In genomic region chr13:98206546-98206870, GRCm38 (mm10) we compare ENCODE assay signal across 9 mouse cellular contexts. TPM values are rescaled to one million over a fixed set of nuclear protein-coding genes. Genes with fewer than 3 reads are reported as not detected.
DNase-seq lines count a peak whose midpoint lies in the region; ATAC-seq lines count a peak whose summit lies in the region.
"Had no signal": no experiment of that assay in that cellular context is flagged by ENCODE, and none has a peak within 500 bp of the region (broad histone marks: within the 10 kb centered on the region; RNA-seq: fewer than 3 reads in every experiment).

No protein-coding gene starts in this region.

- peak overlapping the region; percentile 76 for H3K9ac ChIP-seq in heart, embryonic 16.5 days (ENCODE audit: low read length)
- H3K9ac ChIP-seq in hindbrain, embryonic 14.5 days: peak overlapping the region; percentile 81
- peak overlapping the region; percentile 76 for H3K9ac ChIP-seq in midbrain, embryonic 14.5 days (replicated peaks; ENCODE audit: low read length)

- no peaks in the 10 kb centered on the region; the same call in 1 of the 2 replicates for H3K27me3 ChIP-seq in heart, embryonic 16.5 days (ENCODE audit: control insufficient read depth, insufficient read depth, low read length)
- peaks cover 4% of the 10 kb centered on the region; the same call in 1 of the 2 replicates for H3K27me3 ChIP-seq in hindbrain, embryonic 14.5 days (ENCODE audit: control insufficient read depth, insufficient read depth, low read length)
- no peaks in the 10 kb centered on the region for H3K27me3 ChIP-seq in midbrain, embryonic 14.5 days (ENCODE audit: control insufficient read depth, insufficient read depth, low read length)

- no peak for DNase-seq in heart, postnatal 14 days
- DNase-seq in hindbrain, embryonic 14.5 days (ENCODE audit: low spot score): no peak
- DNase-seq in midbrain, embryonic 14.5 days: no peak
- no peak for DNase-seq in left cerebral cortex, postnatal 36 days (ENCODE audit: low spot score in 2 of 2)
- DNase-seq in left cerebral cortex, adult 8-10 months (ENCODE audit: low spot score in 2 of 2): no peak
- no peak for DNase-seq in thymus, postnatal 36 days

- peaks cover 4% of the 10 kb centered on the region; the same call in 1 of the 2 replicates for H3K9me3 ChIP-seq in heart, embryonic 16.5 days (replicated peaks; ENCODE audit: control insufficient read depth, low read length)
- no peaks in the 10 kb centered on the region for H3K9me3 ChIP-seq in hindbrain, embryonic 14.5 days (ENCODE audit: control insufficient read depth, low read length)
- no peaks in the 10 kb centered on the region for H3K9me3 ChIP-seq in midbrain, embryonic 14.5 days (ENCODE audit: control insufficient read depth, low read length)

- peak overlapping the region; percentile 95 for H3K4me2 ChIP-seq in heart, embryonic 16.5 days (ENCODE audit: low read depth, low read length)
- H3K4me2 ChIP-seq in hindbrain, embryonic 14.5 days (replicated peaks): peak overlapping the region; percentile 95
- peak overlapping the region; percentile 98 for H3K4me2 ChIP-seq in midbrain, embryonic 14.5 days (ENCODE audit: low read length)

- 2% methylated on average over 13 of the region's 13 CpGs for WGBS in heart, embryonic 16.5 days
- 3% methylated on average over 13 of the region's 13 CpGs for WGBS in hindbrain, embryonic 14.5 days
- 2% methylated on average over 13 of the region's 13 CpGs for WGBS in midbrain, embryonic 14.5 days

- peak overlapping the region; percentile 63 for H3K27ac ChIP-seq in heart, embryonic 16.5 days (ENCODE audit: low read length)
- peak overlapping the region; percentile 71 for H3K27ac ChIP-seq in hindbrain, embryonic 14.5 days
- peak overlapping the region; percentile 49; the same call in 1 of the 2 replicates for H3K27ac ChIP-seq in midbrain, embryonic 14.5 days (replicated peaks; ENCODE audit: low read depth, low read length)

- intact Hi-C loops in heart, postnatal 14 days (cut with DNase I): loop anchor here (5.0 kb wide), 2 partner anchors 74 to 174 kb away; no protein-coding TSS in a partner anchor
- intact Hi-C loops in left cerebral cortex, postnatal 36 days (cut with DNase I): no loop called here

- H3K4me1 ChIP-seq in heart, embryonic 16.5 days (ENCODE audit: control insufficient read depth, insufficient read depth, low read length): peaks cover 8% of the 10 kb centered on the region
- H3K4me1 ChIP-seq in hindbrain, embryonic 14.5 days (replicated peaks; ENCODE audit: control insufficient read depth, insufficient read depth, low read length): 0 out of 2 replicates have a peak, but pooled peaks cover 5% of the 10 kb centered on the region
- 0 out of 2 replicates have a peak, but pooled peaks cover 9% of the 10 kb centered on the region for H3K4me1 ChIP-seq in midbrain, embryonic 14.5 days (ENCODE audit: control insufficient read depth, insufficient read depth, low read length)

- H3K4me3 ChIP-seq in heart, embryonic 16.5 days (ENCODE audit: low read length): peak overlapping the region; percentile 76
- H3K4me3 ChIP-seq in hindbrain, embryonic 14.5 days (replicated peaks; ENCODE audit: low read length): peak overlapping the region; percentile 53
- peak overlapping the region; percentile 63 for H3K4me3 ChIP-seq in midbrain, embryonic 14.5 days (replicated peaks; ENCODE audit: low read depth, low read length)

- no peak for ATAC-seq in heart, embryonic 16.5 days (replicated peaks; ENCODE audit: extremely low read depth, insufficient read depth, low FRiP score)
- peak; percentile 81 for ATAC-seq in common myeloid progenitor, adult 5-6 weeks (replicated peaks; ENCODE audit: low read depth, poor library complexity, severe bottlenecking)
- ATAC-seq in hindbrain, embryonic 14.5 days (ENCODE audit: low FRiP score): no peak
- no peak for ATAC-seq in midbrain, embryonic 14.5 days (ENCODE audit: low FRiP score, low TSS enrichment)

- H3K36me3 ChIP-seq in heart, embryonic 16.5 days (ENCODE audit: control insufficient read depth, insufficient read depth): no peaks in the 10 kb centered on the region
- no peaks in the 10 kb centered on the region for H3K36me3 ChIP-seq in hindbrain, embryonic 14.5 days (replicated peaks; ENCODE audit: control insufficient read depth, insufficient read depth)
- H3K36me3 ChIP-seq in midbrain, embryonic 14.5 days (ENCODE audit: control insufficient read depth, insufficient read depth, low read length): no peaks in the 10 kb centered on the region

RNA-seq across cellular contexts. Expression of gene Arhgef28, which starts 0.3 kb away (rescaled TPM):
- polyA plus RNA-seq in heart, embryonic 16.5 days (2015; fragmentation: Nextera tagmentation; extraction: Ambion mirVana): 10.3 and 13.6 TPM in 2 replicates
- 1 to 10 TPM; 6.5 to 6.9 TPM for total RNA-seq in heart, postnatal 14 days (2021)
- 4.1 and 5.3 TPM in 2 replicates for total RNA-seq in common myeloid progenitor, adult 5-6 weeks (2017)
- 26.1 and 28.5 TPM in 2 replicates for polyA plus RNA-seq in hindbrain, embryonic 14.5 days (2014; fragmentation: Nextera tagmentation; extraction: Ambion mirVana)
- polyA plus RNA-seq in midbrain, embryonic 14.5 days (2014; fragmentation: Nextera tagmentation; extraction: Ambion mirVana): 21.1 and 22.0 TPM in 2 replicates
- 10 to 100 TPM; 33.0 to 40.7 TPM for total RNA-seq in left cerebral cortex, postnatal 36 days (2021)
- 10 to 100 TPM; 29.5 to 41.9 (median 34.7) TPM for total RNA-seq in left cerebral cortex, adult 8-10 months (2022)
- total RNA-seq: MEL had no signal

RNA-seq across cellular contexts. Expression of gene Utp15, which starts 56.3 kb away (rescaled TPM):
- 15.7 and 17.2 TPM in 2 replicates for polyA plus RNA-seq in heart, embryonic 16.5 days (2015; fragmentation: Nextera tagmentation; extraction: Ambion mirVana)
- total RNA-seq in heart, postnatal 14 days (2021): 1 to 10 TPM; 6.8 TPM
- total RNA-seq in common myeloid progenitor, adult 5-6 weeks (2017): 47.2 and 52.2 TPM in 2 replicates
- polyA plus RNA-seq in hindbrain, embryonic 14.5 days (2014; fragmentation: Nextera tagmentation; extraction: Ambion mirVana): 26.9 and 30.3 TPM in 2 replicates
- 27.5 and 35.1 TPM in 2 replicates for polyA plus RNA-seq in midbrain, embryonic 14.5 days (2014; fragmentation: Nextera tagmentation; extraction: Ambion mirVana)
- 10 to 100 TPM; 19.5 to 21.2 TPM for total RNA-seq in left cerebral cortex, postnatal 36 days (2021)
- 10 to 100 TPM; 22.1 to 25.2 (median 24.3) TPM for total RNA-seq in left cerebral cortex, adult 8-10 months (2022)

RNA-seq across cellular contexts. Expression of gene Ankra2, which starts 56.4 kb away (rescaled TPM):
- polyA plus RNA-seq in heart, embryonic 16.5 days (2015; fragmentation: Nextera tagmentation; extraction: Ambion mirVana): 15.0 and 16.1 TPM in 2 replicates
- total RNA-seq in heart, postnatal 14 days (2021): 10 to 100 TPM; 29.8 to 30.7 TPM
- 13.4 and 32.3 TPM in 2 replicates for total RNA-seq in common myeloid progenitor, adult 5-6 weeks (2017)
- 93.4 and 94.2 TPM in 2 replicates for polyA plus RNA-seq in hindbrain, embryonic 14.5 days (2014; fragmentation: Nextera tagmentation; extraction: Ambion mirVana)
- 97.6 and 110 TPM in 2 replicates for polyA plus RNA-seq in midbrain, embryonic 14.5 days (2014; fragmentation: Nextera tagmentation; extraction: Ambion mirVana)
- total RNA-seq in left cerebral cortex, postnatal 36 days (2021): 10 to 100 TPM; 48.3 to 53.0 TPM
- 10 to 100 TPM; 43.8 to 48.6 (median 47.9) TPM for total RNA-seq in left cerebral cortex, adult 8-10 months (2022)
